Comparison of ENCODE assay signal across 1 mouse cellular context in genomic region chr4:138856491-138856890, GRCm38 (mm10).
A peak's percentile ranks its signal among the peaks of the same experiment; 100 is the strongest.
TF ChIP-seq lines count a peak whose summit lies in the region.

No protein-coding gene starts in this region.

TF ChIP-seq in MEL, 35 proteins besides CTCF, POLR2A, EP300 and RAD21 (continued from another document):
- TF ChIP-seq TCF12 (IDR thresholded peaks at IDR 0.05; ENCODE audit: low read depth, low read length), result no peak
- TF ChIP-seq GATA1 (IDR thresholded peaks at IDR 0.05; ENCODE audit: low read depth, low read length), result no peak
- 0 out of 2 replicates have a peak, but pooled peaks have one; percentile 25 for TF ChIP-seq MAZ (IDR thresholded peaks at IDR 0.05; ENCODE audit: low read depth, low read length)
- TF ChIP-seq USF1 (IDR thresholded peaks at IDR 0.05; ENCODE audit: low read depth, low read length), result no peak
- TF ChIP-seq MYB (IDR thresholded peaks at IDR 0.05; ENCODE audit: low read depth, low read length), result no peak
- TF ChIP-seq TBP (IDR thresholded peaks at IDR 0.05; ENCODE audit: low read depth, low read length), result no peak
- no peak for TF ChIP-seq E2F4 (IDR thresholded peaks at IDR 0.05; ENCODE audit: borderline replicate concordance, low read depth, low read length)
- no peak for TF ChIP-seq MAX (IDR thresholded peaks at IDR 0.05; ENCODE audit: low read length)
- TF ChIP-seq POLR2AphosphoS2 (IDR thresholded peaks at IDR 0.05; ENCODE audit: low read length), result no peak
- no peak for TF ChIP-seq CHD1 (IDR thresholded peaks at IDR 0.05; ENCODE audit: low read depth, low read length)
- TF ChIP-seq ZMIZ1 (IDR thresholded peaks at IDR 0.05; ENCODE audit: low read depth, low read length), result no peak
- TF ChIP-seq SMC3 (IDR thresholded peaks at IDR 0.05; ENCODE audit: low read depth, low read length), result peak; percentile 90
- TF ChIP-seq MYC (IDR thresholded peaks at IDR 0.05; ENCODE audit: low read depth, low read length), result 0 out of 2 replicates have a peak, but pooled peaks have one; percentile 38
- TF ChIP-seq UBTF (IDR thresholded peaks at IDR 0.05; ENCODE audit: borderline replicate concordance, insufficient read depth, low read depth, low read length), result no peak
- TF ChIP-seq ETS1 (IDR thresholded peaks at IDR 0.05; ENCODE audit: low read depth, low read length), result no peak
- no peak for TF ChIP-seq MXI1 (IDR thresholded peaks at IDR 0.05; ENCODE audit: low read depth, low read length)
